In genomic region chr19:29666965-29667594, GRCm38 (mm10) we compare ENCODE assay signal across 17 mouse cellular contexts. TPM values are rescaled to one million over a fixed set of nuclear protein-coding genes. Genes with fewer than 3 reads are reported as not detected.
DNase-seq lines count a peak whose midpoint lies in the region; ATAC-seq and TF ChIP-seq lines count a peak whose summit lies in the region.
"Had no signal": no experiment of that assay in that cellular context is flagged by ENCODE, and none has a peak within 500 bp of the region (broad histone marks: within the 10 kb centered on the region; RNA-seq: fewer than 3 reads in every experiment).

No protein-coding gene starts in this region.

- no peaks in the 10 kb centered on the region for H3K79me2 ChIP-seq in MEL (ENCODE audit: control insufficient read depth, insufficient read depth, low read length, poor library complexity)

- TF ChIP-seq EP300 in MEL (IDR thresholded peaks at IDR 0.05; ENCODE audit: low read depth in 1 of 2, low read length in 2 of 2): peak; percentile 37 to 42; a peak in 3 of 4 replicates

- no peak overlapping the region for H3K27ac ChIP-seq in limb, embryonic 12.5 days
- no peak overlapping the region for H3K27ac ChIP-seq in limb, embryonic 10.5 days
- no peak overlapping the region for H3K27ac ChIP-seq in MEL (ENCODE audit: control insufficient read depth, low read depth, low read length)
- no peak overlapping the region for H3K27ac ChIP-seq in embryonic facial prominence, embryonic 11.5 days (replicated peaks; ENCODE audit: low read depth, low read length)
- no peak overlapping the region for H3K27ac ChIP-seq in limb, embryonic 13.5 days
- no peak overlapping the region for H3K27ac ChIP-seq in hindbrain, embryonic 10.5 days
- H3K27ac ChIP-seq: layer of hippocampus, adult 2 months; macrophage had no signal

- no peak for TF ChIP-seq POLR2A in MEL (IDR thresholded peaks at IDR 0.05; ENCODE audit: control insufficient read depth in 1 of 2, insufficient read depth in 1 of 2, low read depth in 1 of 2, low read length in 2 of 2, poor library complexity in 1 of 2)

- no peak overlapping the region for H3K9ac ChIP-seq in limb, embryonic 12.5 days (replicated peaks)
- H3K9ac ChIP-seq in MEL (ENCODE audit: control insufficient read depth, low read depth, low read length, poor library complexity, severe bottlenecking): no peak overlapping the region
- no peak overlapping the region for H3K9ac ChIP-seq in embryonic facial prominence, embryonic 11.5 days (replicated peaks; ENCODE audit: low read length)
- no peak overlapping the region for H3K9ac ChIP-seq in limb, embryonic 13.5 days

- TF ChIP-seq CTCF in MEL (IDR thresholded peaks at IDR 0.05 in 2 of 3, conservative IDR thresholded peaks at IDR 0.05 in 1 of 3; ENCODE audit: control insufficient read depth in 1 of 3, insufficient read depth in 1 of 3, low read depth in 2 of 3, low read length in 3 of 3, poor library complexity in 1 of 3, severe bottlenecking in 1 of 3): no peak

- WGBS in limb, embryonic 12.5 days: 48% methylated on average over 5 of the region's 5 CpGs
- 75% methylated on average over 5 of the region's 5 CpGs for WGBS in limb, embryonic 10.5 days
- WGBS in embryonic facial prominence, embryonic 11.5 days: 63% methylated on average over 5 of the region's 5 CpGs
- WGBS in limb, embryonic 13.5 days: 47% methylated on average over 5 of the region's 5 CpGs
- WGBS in hindbrain, embryonic 10.5 days: 86% methylated on average over 5 of the region's 5 CpGs

- ATAC-seq in limb, embryonic 12.5 days (ENCODE audit: insufficient number of reproducible peaks, insufficient read depth, low FRiP score, low TSS enrichment, low read depth): peak; percentile 56; the same call in 1 of the 2 replicates
- ATAC-seq in embryonic facial prominence, embryonic 11.5 days (replicated peaks; ENCODE audit: insufficient number of reproducible peaks, low FRiP score, low TSS enrichment, low read depth): peak; percentile 70; the same call in 1 of the 2 replicates
- peak; percentile 44; the same call in 1 of the 2 replicates for ATAC-seq in limb, embryonic 13.5 days (ENCODE audit: low FRiP score, low read depth)

- peaks cover 13% of the 10 kb centered on the region for H3K4me1 ChIP-seq in limb, embryonic 12.5 days (replicated peaks)
- H3K4me1 ChIP-seq in limb, embryonic 10.5 days: peaks cover 12% of the 10 kb centered on the region
- H3K4me1 ChIP-seq in MEL (ENCODE audit: control insufficient read depth in 1 of 2, insufficient read depth in 2 of 2, low read length in 2 of 2): peaks cover 0 to 22% of the 10 kb centered on the region in 2 experiments; a peak in 2 of 4 replicates
- no peaks in the 10 kb centered on the region for H3K4me1 ChIP-seq in embryonic facial prominence, embryonic 11.5 days (ENCODE audit: control insufficient read depth, insufficient read depth, low read length)
- peaks cover 18% of the 10 kb centered on the region for H3K4me1 ChIP-seq in limb, embryonic 13.5 days
- no peaks in the 10 kb centered on the region for H3K4me1 ChIP-seq in hindbrain, embryonic 10.5 days (replicated peaks)

- no peak overlapping the region for H3K4me3 ChIP-seq in limb, embryonic 12.5 days (replicated peaks)
- no peak overlapping the region for H3K4me3 ChIP-seq in limb, embryonic 10.5 days
- no peak overlapping the region for H3K4me3 ChIP-seq in MEL (ENCODE audit: control insufficient read depth in 1 of 2, insufficient read depth in 1 of 2, low read depth in 2 of 2, low read length in 2 of 2)
- no peak overlapping the region for H3K4me3 ChIP-seq in embryonic facial prominence, embryonic 11.5 days (ENCODE audit: low read depth, low read length)
- H3K4me3 ChIP-seq in limb, embryonic 13.5 days: no peak overlapping the region
- no peak overlapping the region for H3K4me3 ChIP-seq in hindbrain, embryonic 10.5 days
- H3K4me3 ChIP-seq: erythroblast, embryonic 14.5 days; layer of hippocampus, adult 2 months had no signal

- no peak overlapping the region for H3K4me2 ChIP-seq in limb, embryonic 12.5 days
- H3K4me2 ChIP-seq in embryonic facial prominence, embryonic 11.5 days (ENCODE audit: low read depth, low read length): no peak overlapping the region
- no peak overlapping the region for H3K4me2 ChIP-seq in limb, embryonic 13.5 days (replicated peaks)

- H3K27me3 ChIP-seq in limb, embryonic 12.5 days: no peaks in the 10 kb centered on the region
- H3K27me3 ChIP-seq in limb, embryonic 10.5 days (ENCODE audit: low read depth, poor library complexity, severe bottlenecking): no peaks in the 10 kb centered on the region
- no peaks in the 10 kb centered on the region for H3K27me3 ChIP-seq in MEL (ENCODE audit: control insufficient read depth in 1 of 2, insufficient read depth in 2 of 2, low read length in 2 of 2)
- H3K27me3 ChIP-seq in embryonic facial prominence, embryonic 11.5 days (ENCODE audit: control insufficient read depth, insufficient read depth, low read length): no peaks in the 10 kb centered on the region
- no peaks in the 10 kb centered on the region for H3K27me3 ChIP-seq in limb, embryonic 13.5 days
- H3K27me3 ChIP-seq in hindbrain, embryonic 10.5 days (ENCODE audit: insufficient read depth, poor library complexity, severe bottlenecking): no peaks in the 10 kb centered on the region
- H3K27me3 ChIP-seq: CH12.LX had no signal

- no peaks in the 10 kb centered on the region for H3K9me3 ChIP-seq in limb, embryonic 12.5 days
- H3K9me3 ChIP-seq in limb, embryonic 10.5 days (replicated peaks): no peaks in the 10 kb centered on the region
- no peaks in the 10 kb centered on the region for H3K9me3 ChIP-seq in MEL (replicated peaks; ENCODE audit: insufficient read depth, low read length)
- no peaks in the 10 kb centered on the region for H3K9me3 ChIP-seq in embryonic facial prominence, embryonic 11.5 days (replicated peaks; ENCODE audit: control insufficient read depth, low read length)
- no peaks in the 10 kb centered on the region for H3K9me3 ChIP-seq in limb, embryonic 13.5 days
- H3K9me3 ChIP-seq in hindbrain, embryonic 10.5 days: no peaks in the 10 kb centered on the region

- no peak for DNase-seq in limb, embryonic 10.5 days (ENCODE audit: low spot score)
- DNase-seq in MEL (ENCODE audit: low read depth, low spot score): peak; percentile 48
- DNase-seq in embryonic facial prominence, embryonic 11.5 days (ENCODE audit: low spot score): peak; percentile 61
- DNase-seq in retina, embryonic 14.5 days (ENCODE audit: low spot score): no peak
- no peak for DNase-seq in hindbrain, embryonic 10.5 days (ENCODE audit: low spot score)
- DNase-seq in cerebellum, postnatal 10 days: no peak
- DNase-seq: cerebellum, adult 8-10 months; heart, adult 11 months; left cerebral cortex, postnatal 4 days; right cerebral cortex, adult 18-20 months had no signal

- no peaks in the 10 kb centered on the region for H3K36me3 ChIP-seq in limb, embryonic 12.5 days
- H3K36me3 ChIP-seq in limb, embryonic 10.5 days: no peaks in the 10 kb centered on the region
- H3K36me3 ChIP-seq in MEL (ENCODE audit: control insufficient read depth in 1 of 2, insufficient read depth in 2 of 2, low read length in 2 of 2): peaks cover 0 to 20% of the 10 kb centered on the region in 2 experiments; a peak in 2 of 4 replicates
- H3K36me3 ChIP-seq in embryonic facial prominence, embryonic 11.5 days (replicated peaks; ENCODE audit: control insufficient read depth, insufficient read depth, low read depth, low read length): no peaks in the 10 kb centered on the region
- H3K36me3 ChIP-seq in limb, embryonic 13.5 days: no peaks in the 10 kb centered on the region
- no peaks in the 10 kb centered on the region for H3K36me3 ChIP-seq in hindbrain, embryonic 10.5 days

- no peak for TF ChIP-seq RAD21 in MEL (IDR thresholded peaks at IDR 0.05; ENCODE audit: low read depth, low read length)

TF ChIP-seq in MEL, 35 proteins besides CTCF, POLR2A, EP300 and RAD21 (continues in another document):
- 0 out of 2 replicates have a peak, but pooled peaks have one; percentile 18 for TF ChIP-seq TCF12 (IDR thresholded peaks at IDR 0.05; ENCODE audit: low read depth, low read length)
- no peak for TF ChIP-seq POLR2AphosphoS2 (IDR thresholded peaks at IDR 0.05; ENCODE audit: low read length)
- TF ChIP-seq SMC3 (IDR thresholded peaks at IDR 0.05; ENCODE audit: low read depth, low read length): no peak
- no peak for TF ChIP-seq USF1 (IDR thresholded peaks at IDR 0.05; ENCODE audit: low read depth, low read length)
- TF ChIP-seq MYB (IDR thresholded peaks at IDR 0.05; ENCODE audit: low read depth, low read length): no peak
- 0 out of 2 replicates have a peak, but pooled peaks have one; percentile 55 for TF ChIP-seq CHD1 (IDR thresholded peaks at IDR 0.05; ENCODE audit: low read depth, low read length)
- 0 out of 2 replicates have a peak, but pooled peaks have one; percentile 27 for TF ChIP-seq MYC (IDR thresholded peaks at IDR 0.05; ENCODE audit: low read depth, low read length)
- TF ChIP-seq TAL1 (IDR thresholded peaks at IDR 0.05; ENCODE audit: low read length): peak; percentile 28; the same call in 1 of the 2 replicates
- TF ChIP-seq MAFK (IDR thresholded peaks at IDR 0.05; ENCODE audit: borderline replicate concordance, low read depth, low read length): no peak
- TF ChIP-seq GATA1 (IDR thresholded peaks at IDR 0.05; ENCODE audit: low read depth, low read length): peak; percentile 50; the same call in 1 of the 2 replicates

RNA-seq across cellular contexts. Expression of gene Ermp1, which starts 18.9 kb away (rescaled TPM):
- polyA plus RNA-seq in limb, embryonic 12.5 days (2016; fragmentation: Nextera tagmentation; extraction: Ambion mirVana): 18.3 and 19.2 TPM in 2 replicates
- 18.1 and 18.2 TPM in 2 replicates for polyA plus RNA-seq in limb, embryonic 10.5 days (2016; fragmentation: Nextera tagmentation; extraction: Ambion mirVana)
- total RNA-seq in MEL (2012; rRNA removed): 62.3 and 68.4 TPM in 2 replicates
- polyA plus RNA-seq in MEL (2012; ENCODE audit: insufficient read depth in 1 of 2, insufficient read length in 2 of 2, low read depth in 1 of 2, low replicate concordance in 2 of 2, missing spikeins in 1 of 2): 100 to 1,000 TPM in 1 of 2 experiments, 10 to 100 TPM in 1; 82.0 to 167 TPM
- polyA plus RNA-seq in embryonic facial prominence, embryonic 11.5 days (2014; fragmentation: Nextera tagmentation; extraction: Ambion mirVana): 16.8 and 18.1 TPM in 2 replicates
- polyA plus RNA-seq in limb, embryonic 13.5 days (2015; fragmentation: Nextera tagmentation; extraction: Ambion mirVana): 13.4 and 13.9 TPM in 2 replicates
- polyA plus RNA-seq in hindbrain, embryonic 10.5 days (2016; fragmentation: Nextera tagmentation; extraction: Ambion mirVana): 12.8 and 16.1 TPM in 2 replicates

RNA-seq across cellular contexts. Expression of gene Mlana, which starts 30.5 kb away (rescaled TPM):
- polyA plus RNA-seq in limb, embryonic 12.5 days (2016; fragmentation: Nextera tagmentation; extraction: Ambion mirVana): not detected in 2 replicates
- polyA plus RNA-seq in limb, embryonic 10.5 days (2016; fragmentation: Nextera tagmentation; extraction: Ambion mirVana): not detected in 2 replicates
- 0.27 and 0.69 TPM in 2 replicates for total RNA-seq in MEL (2012; rRNA removed)
- polyA plus RNA-seq in MEL (2012; ENCODE audit: insufficient read depth in 1 of 2, insufficient read length in 2 of 2, low read depth in 1 of 2, low replicate concordance in 2 of 2, missing spikeins in 1 of 2): under 1 TPM in 1 of 2 experiments, not detected in 1; 0.78 TPM
- 1.1 and 1.6 TPM in 2 replicates for polyA plus RNA-seq in embryonic facial prominence, embryonic 11.5 days (2014; fragmentation: Nextera tagmentation; extraction: Ambion mirVana)
- polyA plus RNA-seq in limb, embryonic 13.5 days (2015; fragmentation: Nextera tagmentation; extraction: Ambion mirVana): 0.32 and 0.43 TPM in 2 replicates
- 0.26 and 0.60 TPM in 2 replicates for polyA plus RNA-seq in hindbrain, embryonic 10.5 days (2016; fragmentation: Nextera tagmentation; extraction: Ambion mirVana)
- total RNA-seq: CH12.LX; hematopoietic stem cell, adult 5-6 weeks; left cerebral cortex, postnatal 4 days had no signal
- polyA plus RNA-seq: erythroblast, embryonic 14.5 days had no signal

Comparison
In these comparisons a context has a peak if more than half of its experiments do, and no peak if none do; other contexts are left out.
1. DNase-seq: peak in MEL (single experiment) and embryonic facial prominence, embryonic 11.5 days (single experiment); none in limb, embryonic 10.5 days (single experiment), retina, embryonic 14.5 days (single experiment), hindbrain, embryonic 10.5 days (single experiment) and cerebellum, postnatal 10 days (0 of 2).
2. Peak in every context shown above with its lines, with median percentiles within 50 percentile points of each other: ATAC-seq.